Mouse (Mus musculus): ENCODE measurements around the gene Slc6a20a.

Gene Slc6a20a

GRCm38 (mm10) chr9:123625821-123626220 is 52.9 kb downstream of the Slc6a20a start:
- Histone ChIP-seq H3K4me1 (replicated peaks; ENCODE audit: low read depth, low read length) (no peaks in the 10 kb centered on the region), H3K4me3 (replicated peaks; ENCODE audit: low read length) (no peak overlapping the region), H3K27me3 (ENCODE audit: insufficient read depth, low read length) (no peaks in the 10 kb centered on the region), H3K36me3 (ENCODE audit: insufficient read depth, low read length) (no peaks in the 10 kb centered on the region), H3K9me3 (ENCODE audit: low read length) (peaks cover 6% of the 10 kb centered on the region; the same call in 1 of the 2 replicates)
- TF ChIP-seq NANOG (IDR thresholded peaks at IDR 0.05; ENCODE audit: borderline replicate concordance, low read length): no peak
- TF ChIP-seq CTCF (conservative IDR thresholded peaks at IDR 0.05; ENCODE audit: low read length): no peak
- no peak for TF ChIP-seq POU5F1 (IDR thresholded peaks at IDR 0.05; ENCODE audit: borderline replicate concordance, low read length)

- peaks cover 6% of the 10 kb centered on the region; the same call in 1 of the 2 replicates for H3K9me3 ChIP-seq (ENCODE audit: low read length)
- H3K36me3 ChIP-seq (ENCODE audit: insufficient read depth, low read length): no peaks in the 10 kb centered on the region
- no peaks in the 10 kb centered on the region for H3K27me3 ChIP-seq (ENCODE audit: insufficient read depth, low read length)
These were observed 53.9 kb downstream of the Slc6a20a start for GRCm38 (mm10) chr9:123624741-123625140.

GRCm38 (mm10) chr9:123620311-123621098 is 58.2 kb downstream of the Slc6a20a start:
- TF ChIP-seq POU5F1 (IDR thresholded peaks at IDR 0.05; ENCODE audit: borderline replicate concordance, low read length) (no peak), NANOG (IDR thresholded peaks at IDR 0.05; ENCODE audit: borderline replicate concordance, low read length) (no peak)
- Histone ChIP-seq H3K9me3 (ENCODE audit: low read length) (peaks cover 6% of the 10 kb centered on the region; the same call in 1 of the 2 replicates), H3K36me3 (ENCODE audit: insufficient read depth, low read length) (no peaks in the 10 kb centered on the region), H3K4me3 (replicated peaks; ENCODE audit: low read length) (no peak overlapping the region), H3K27me3 (ENCODE audit: insufficient read depth, low read length) (no peaks in the 10 kb centered on the region), H3K4me1 (replicated peaks; ENCODE audit: low read depth, low read length) (no peaks in the 10 kb centered on the region)

More at GRCm38 (mm10) chr9:123624741-123625140, 53.9 kb downstream of the Slc6a20a start:
- H3K4me3 ChIP-seq (replicated peaks; ENCODE audit: low read length): no peak overlapping the region
- TF ChIP-seq NANOG (IDR thresholded peaks at IDR 0.05; ENCODE audit: borderline replicate concordance, low read length): no peak
- no peaks in the 10 kb centered on the region for H3K4me1 ChIP-seq (replicated peaks; ENCODE audit: low read depth, low read length)

GRCm38 (mm10) chr9:123601529-123601928 is 77.2 kb downstream of the Slc6a20a start:
- Histone ChIP-seq H3K4me3 (replicated peaks; ENCODE audit: low read length) (no peak overlapping the region), H3K36me3 (ENCODE audit: insufficient read depth, low read length) (no peaks in the 10 kb centered on the region), H3K9me3 (ENCODE audit: low read length) (no peaks in the 10 kb centered on the region), H3K27me3 (ENCODE audit: insufficient read depth, low read length) (no peaks in the 10 kb centered on the region), H3K4me1 (replicated peaks; ENCODE audit: low read depth, low read length) (no peaks in the 10 kb centered on the region)
- TF ChIP-seq CTCF (conservative IDR thresholded peaks at IDR 0.05; ENCODE audit: low read length): no peak
- TF ChIP-seq NANOG (IDR thresholded peaks at IDR 0.05; ENCODE audit: borderline replicate concordance, low read length): no peak
- no peak for TF ChIP-seq POU5F1 (IDR thresholded peaks at IDR 0.05; ENCODE audit: borderline replicate concordance, low read length)

- no peaks in the 10 kb centered on the region for H3K4me1 ChIP-seq (replicated peaks; ENCODE audit: low read depth, low read length)
- no peak for TF ChIP-seq NANOG (IDR thresholded peaks at IDR 0.05; ENCODE audit: borderline replicate concordance, low read length)
- TF ChIP-seq POU5F1 (IDR thresholded peaks at IDR 0.05; ENCODE audit: borderline replicate concordance, low read length): no peak
- TF ChIP-seq CTCF (conservative IDR thresholded peaks at IDR 0.05; ENCODE audit: low read length): no peak
- H3K4me3 ChIP-seq (replicated peaks; ENCODE audit: low read length): no peak overlapping the region
- no peaks in the 10 kb centered on the region for H3K9me3 ChIP-seq (ENCODE audit: low read length)
- no peaks in the 10 kb centered on the region for H3K27me3 ChIP-seq (ENCODE audit: insufficient read depth, low read length)
- H3K36me3 ChIP-seq (ENCODE audit: insufficient read depth, low read length): 0 out of 2 replicates have a peak, but pooled peaks cover 4% of the 10 kb centered on the region
These were observed 81.3 kb downstream of the Slc6a20a start for GRCm38 (mm10) chr9:123597376-123597775.

GRCm38 (mm10) chr9:123596910-123597309 is 81.8 kb downstream of the Slc6a20a start:
- no peaks in the 10 kb centered on the region for H3K9me3 ChIP-seq (ENCODE audit: low read length)
- no peaks in the 10 kb centered on the region for H3K27me3 ChIP-seq (ENCODE audit: insufficient read depth, low read length)
- TF ChIP-seq POU5F1 (IDR thresholded peaks at IDR 0.05; ENCODE audit: borderline replicate concordance, low read length) (no peak), CTCF (conservative IDR thresholded peaks at IDR 0.05; ENCODE audit: low read length) (no peak), NANOG (IDR thresholded peaks at IDR 0.05; ENCODE audit: borderline replicate concordance, low read length) (no peak)
- 0 out of 2 replicates have a peak, but pooled peaks cover 4% of the 10 kb centered on the region for H3K36me3 ChIP-seq (ENCODE audit: insufficient read depth, low read length)
- no peak overlapping the region for H3K4me3 ChIP-seq (replicated peaks; ENCODE audit: low read length)
- no peaks in the 10 kb centered on the region for H3K4me1 ChIP-seq (replicated peaks; ENCODE audit: low read depth, low read length)

- H3K36me3 ChIP-seq (ENCODE audit: insufficient read depth, low read length): 0 out of 2 replicates have a peak, but pooled peaks cover 4% of the 10 kb centered on the region
- H3K27me3 ChIP-seq (ENCODE audit: insufficient read depth, low read length): no peaks in the 10 kb centered on the region
- TF ChIP-seq CTCF (conservative IDR thresholded peaks at IDR 0.05; ENCODE audit: low read length) (no peak), POU5F1 (IDR thresholded peaks at IDR 0.05; ENCODE audit: borderline replicate concordance, low read length) (no peak), NANOG (IDR thresholded peaks at IDR 0.05; ENCODE audit: borderline replicate concordance, low read length) (no peak)
- no peaks in the 10 kb centered on the region for H3K4me1 ChIP-seq (replicated peaks; ENCODE audit: low read depth, low read length)
- H3K4me3 ChIP-seq (replicated peaks; ENCODE audit: low read length): no peak overlapping the region
- no peaks in the 10 kb centered on the region for H3K9me3 ChIP-seq (ENCODE audit: low read length)
These were observed 83.5 kb downstream of the Slc6a20a start for GRCm38 (mm10) chr9:123595194-123595593.

- no peak overlapping the region for H3K4me3 ChIP-seq (replicated peaks; ENCODE audit: low read length)
- H3K9me3 ChIP-seq (ENCODE audit: low read length): no peaks in the 10 kb centered on the region
- H3K36me3 ChIP-seq (ENCODE audit: insufficient read depth, low read length): peaks cover 11% of the 10 kb centered on the region
- no peaks in the 10 kb centered on the region for H3K27me3 ChIP-seq (ENCODE audit: insufficient read depth, low read length)
- no peaks in the 10 kb centered on the region for H3K4me1 ChIP-seq (replicated peaks; ENCODE audit: low read depth, low read length)
- TF ChIP-seq POU5F1 (IDR thresholded peaks at IDR 0.05; ENCODE audit: borderline replicate concordance, low read length): no peak
- TF ChIP-seq NANOG (IDR thresholded peaks at IDR 0.05; ENCODE audit: borderline replicate concordance, low read length): no peak
- TF ChIP-seq CTCF (conservative IDR thresholded peaks at IDR 0.05; ENCODE audit: low read length): no peak
These were observed 89.3 kb downstream of the Slc6a20a start for GRCm38 (mm10) chr9:123589240-123589910.
